Mouse (Mus musculus) cerebellum, adult 2 months (tissue): Measurements from ENCODE around the gene Uba5.

ENCODE experiments used
- CTCF ChIP-seq: fragments of 200-500 bp; IDR thresholded peaks from 2 replicates; pipeline ENCODE4 v1.5.1; 2011; ENCODE audit warnings: low read depth, mild to moderate bottlenecking, control low read depth, low read length, moderate library complexity, borderline replicate concordance; ENCODE audit not compliant: insufficient read depth
- POLR2A ChIP-seq: fragments of 200-500 bp; IDR thresholded peaks from 2 replicates; pipeline ENCODE4 v1.6.1; 2011; ENCODE audit warnings: low read length, control low read depth, borderline replicate concordance; ENCODE audit not compliant: insufficient read depth

GRCm38 (mm10) chr9:104039742-104040141, 23.2 kb downstream of the Uba5 start:
- no peak for TF ChIP-seq CTCF
- no peak for TF ChIP-seq POLR2A
